Mouse (Mus musculus): ENCODE results near the gene Vtn. TPM values are rescaled to one million over a fixed set of nuclear protein-coding genes. Genes with fewer than 3 reads are reported as not detected.

The Vtn gene
- polyA plus RNA-seq, 1 experiment from 2014 or later = 0.85 TPM

GRCm38 (mm10) chr11:78467932-78468331 lies 31.0 kb upstream of the Vtn start:
- Histone ChIP-seq H3K27me3 (replicated peaks; ENCODE audit: control insufficient read depth, insufficient read depth, low read length) (no peaks in the 10 kb centered on the region), H3K4me2 (replicated peaks; ENCODE audit: low read depth) (no peak overlapping the region), H3K36me3 (ENCODE audit: control insufficient read depth, insufficient read depth) (no peaks in the 10 kb centered on the region), H3K4me1 (replicated peaks; ENCODE audit: control insufficient read depth, insufficient read depth, low read length) (peaks cover 5% of the 10 kb centered on the region), H3K9me3 (ENCODE audit: control insufficient read depth) (no peaks in the 10 kb centered on the region), H3K4me3 (ENCODE audit: low read depth, low read length) (no peak overlapping the region), H3K9ac (ENCODE audit: low read depth, low read length) (no peak overlapping the region), H3K27ac (ENCODE audit: low read depth, low read length) (peak overlapping the region; percentile 46; the same call in 1 of the 2 replicates)
- TF ChIP-seq CTCF (IDR thresholded peaks at IDR 0.05; ENCODE audit: low read depth) = no peak
- ATAC-seq = no peak
- WGBS = 51% methylated on average over 3 of the region's 3 CpGs

- Histone ChIP-seq H3K27ac (ENCODE audit: low read depth, low read length) (no peak overlapping the region), H3K4me3 (ENCODE audit: low read depth, low read length) (no peak overlapping the region), H3K4me2 (replicated peaks; ENCODE audit: low read depth) (no peak overlapping the region), H3K27me3 (replicated peaks; ENCODE audit: control insufficient read depth, insufficient read depth, low read length) (no peaks in the 10 kb centered on the region), H3K9ac (ENCODE audit: low read depth, low read length) (no peak overlapping the region), H3K4me1 (replicated peaks; ENCODE audit: control insufficient read depth, insufficient read depth, low read length) (no peaks in the 10 kb centered on the region), H3K9me3 (ENCODE audit: control insufficient read depth) (no peaks in the 10 kb centered on the region), H3K36me3 (ENCODE audit: control insufficient read depth, insufficient read depth) (no peaks in the 10 kb centered on the region)
- WGBS = 89% methylated on average over 10 of the region's 10 CpGs
- ATAC-seq = no peak
- no peak for TF ChIP-seq CTCF (IDR thresholded peaks at IDR 0.05; ENCODE audit: low read depth)
Measured at GRCm38 (mm10) chr11:78471326-78472103, 27.4 kb upstream of the Vtn start.

GRCm38 (mm10) chr11:78475289-78475688 lies 23.6 kb upstream of the Vtn start:
- ATAC-seq = no peak
- H3K27ac ChIP-seq (ENCODE audit: low read depth, low read length) = no peak overlapping the region
- no peak for TF ChIP-seq CTCF (IDR thresholded peaks at IDR 0.05; ENCODE audit: low read depth)
- H3K36me3 ChIP-seq (ENCODE audit: control insufficient read depth, insufficient read depth) = no peaks in the 10 kb centered on the region
- WGBS = 70% methylated on average over 3 of the region's 3 CpGs
- no peaks in the 10 kb centered on the region for H3K4me1 ChIP-seq (replicated peaks; ENCODE audit: control insufficient read depth, insufficient read depth, low read length)
- H3K9me3 ChIP-seq (ENCODE audit: control insufficient read depth) = no peaks in the 10 kb centered on the region
- H3K9ac ChIP-seq (ENCODE audit: low read depth, low read length) = no peak overlapping the region
- no peak overlapping the region for H3K4me2 ChIP-seq (replicated peaks; ENCODE audit: low read depth)
- no peak overlapping the region for H3K4me3 ChIP-seq (ENCODE audit: low read depth, low read length)
- 0 out of 2 replicates have a peak, but pooled peaks cover 3% of the 10 kb centered on the region for H3K27me3 ChIP-seq (replicated peaks; ENCODE audit: control insufficient read depth, insufficient read depth, low read length)

GRCm38 (mm10) chr11:78483639-78484038 lies 15.3 kb upstream of the Vtn start:
- Histone ChIP-seq H3K4me1 (replicated peaks; ENCODE audit: control insufficient read depth, insufficient read depth, low read length) (no peaks in the 10 kb centered on the region), H3K9me3 (ENCODE audit: control insufficient read depth) (no peaks in the 10 kb centered on the region), H3K27ac (ENCODE audit: low read depth, low read length) (no peak overlapping the region), H3K36me3 (ENCODE audit: control insufficient read depth, insufficient read depth) (no peaks in the 10 kb centered on the region), H3K9ac (ENCODE audit: low read depth, low read length) (no peak overlapping the region), H3K27me3 (replicated peaks; ENCODE audit: control insufficient read depth, insufficient read depth, low read length) (peaks cover 26% of the 10 kb centered on the region), H3K4me2 (replicated peaks; ENCODE audit: low read depth) (no peak overlapping the region), H3K4me3 (ENCODE audit: low read depth, low read length) (no peak overlapping the region)
- TF ChIP-seq CTCF (IDR thresholded peaks at IDR 0.05; ENCODE audit: low read depth) = no peak
- WGBS = 53% methylated on average over 7 of the region's 7 CpGs
- no peak for ATAC-seq

- WGBS = 3% methylated on average over 8 of the region's 8 CpGs
Measured at GRCm38 (mm10) chr11:78488168-78488567, 10.7 kb upstream of the Vtn start.

GRCm38 (mm10) chr11:78490781-78491241 lies 8.1 kb upstream of the Vtn start:
- no peak overlapping the region for H3K9ac ChIP-seq (ENCODE audit: low read depth, low read length)
- 10% methylated on average over 48 of the region's 48 CpGs for WGBS
- no peak overlapping the region for H3K27ac ChIP-seq (ENCODE audit: low read depth, low read length)
- H3K4me1 ChIP-seq (replicated peaks; ENCODE audit: control insufficient read depth, insufficient read depth, low read length) = no peaks in the 10 kb centered on the region; the same call in 1 of the 2 replicates
- peak overlapping the region; percentile 26 for H3K4me3 ChIP-seq (ENCODE audit: low read depth, low read length)
- peak; percentile 66 for TF ChIP-seq CTCF (IDR thresholded peaks at IDR 0.05; ENCODE audit: low read depth)
- no peak for ATAC-seq
- peaks cover 68% of the 10 kb centered on the region for H3K27me3 ChIP-seq (replicated peaks; ENCODE audit: control insufficient read depth, insufficient read depth, low read length)
- no peaks in the 10 kb centered on the region for H3K36me3 ChIP-seq (ENCODE audit: control insufficient read depth, insufficient read depth)
- peak overlapping the region; percentile 47 for H3K4me2 ChIP-seq (replicated peaks; ENCODE audit: low read depth)
- no peaks in the 10 kb centered on the region for H3K9me3 ChIP-seq (ENCODE audit: control insufficient read depth)

More at GRCm38 (mm10) chr11:78488168-78488567, 10.7 kb upstream of the Vtn start:
- ATAC-seq = no peak
- no peak overlapping the region for H3K4me2 ChIP-seq (replicated peaks; ENCODE audit: low read depth)
- H3K27me3 ChIP-seq (replicated peaks; ENCODE audit: control insufficient read depth, insufficient read depth, low read length) = peaks cover 53% of the 10 kb centered on the region
- peak; percentile 89 for TF ChIP-seq CTCF (IDR thresholded peaks at IDR 0.05; ENCODE audit: low read depth)
- no peaks in the 10 kb centered on the region for H3K36me3 ChIP-seq (ENCODE audit: control insufficient read depth, insufficient read depth)
- no peak overlapping the region for H3K4me3 ChIP-seq (ENCODE audit: low read depth, low read length)
- H3K27ac ChIP-seq (ENCODE audit: low read depth, low read length) = no peak overlapping the region
- no peak overlapping the region for H3K9ac ChIP-seq (ENCODE audit: low read depth, low read length)
- H3K4me1 ChIP-seq (replicated peaks; ENCODE audit: control insufficient read depth, insufficient read depth, low read length) = no peaks in the 10 kb centered on the region; the same call in 1 of the 2 replicates
- no peaks in the 10 kb centered on the region for H3K9me3 ChIP-seq (ENCODE audit: control insufficient read depth)

Measured in intestine, postnatal 0 days (tissue).